Mouse (Mus musculus): ENCODE data around the gene Atp6v1g2. TPM values are rescaled to one million over a fixed set of nuclear protein-coding genes. Genes with fewer than 3 reads are reported as not detected.

The Atp6v1g2 gene
- polyA plus RNA-seq, 1 experiment from 2014 or later, result 10.0 TPM

DNA sequence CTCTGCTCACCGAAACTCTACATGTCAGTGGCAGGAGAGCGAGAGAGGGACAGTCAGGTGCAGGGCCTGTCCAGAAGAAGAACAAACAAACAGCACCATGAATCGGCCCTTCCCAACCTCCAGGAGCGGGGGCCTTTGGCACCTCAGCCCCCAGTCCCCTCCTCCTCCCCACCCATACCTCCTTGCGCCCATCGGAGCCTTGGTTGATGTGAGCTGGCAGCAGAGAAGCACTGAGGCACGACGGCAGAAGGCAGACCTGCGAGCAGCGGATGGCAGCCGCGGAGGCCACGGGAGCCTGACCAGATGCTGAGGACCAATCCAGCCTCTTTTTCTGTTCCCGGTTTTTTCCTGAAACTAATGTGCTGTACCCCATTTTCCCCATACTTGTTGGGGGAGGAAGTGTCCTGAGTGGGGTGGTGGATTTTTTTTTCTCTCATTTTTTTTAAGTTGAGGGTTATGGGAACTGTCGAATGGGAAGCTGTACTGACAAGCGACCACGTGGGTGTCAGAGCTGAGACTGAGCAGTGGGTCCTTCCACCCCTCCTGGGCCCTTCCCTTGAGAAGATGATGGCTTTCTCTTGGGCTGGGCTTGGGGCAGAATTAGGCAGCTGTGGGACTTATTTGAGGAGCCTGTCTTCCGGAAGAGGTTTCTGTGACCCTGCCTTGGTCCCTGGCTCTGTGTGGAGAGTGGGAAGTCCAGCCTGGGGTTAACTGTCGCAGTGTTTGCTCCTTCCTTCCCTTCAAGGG lies 16.2 kb downstream of the Atp6v1g2 start:
- Histone ChIP-seq H3K9me3 (replicated peaks) (no peaks in the 10 kb centered on the region), H3K27me3 (replicated peaks) (no peaks in the 10 kb centered on the region), H3K4me1 (replicated peaks) (peaks cover 19% of the 10 kb centered on the region), H3K9ac (no peak overlapping the region), H3K36me3 (peaks cover 96% of the 10 kb centered on the region), H3K4me2 (no peak overlapping the region), H3K4me3 (no peak overlapping the region), H3K27ac (ENCODE audit: poor library complexity, severe bottlenecking) (no peak overlapping the region)
- 94% methylated on average over 19 of the region's 19 CpGs for WGBS
- ATAC-seq (ENCODE audit: insufficient number of reproducible peaks, low FRiP score), result no peak

DNA sequence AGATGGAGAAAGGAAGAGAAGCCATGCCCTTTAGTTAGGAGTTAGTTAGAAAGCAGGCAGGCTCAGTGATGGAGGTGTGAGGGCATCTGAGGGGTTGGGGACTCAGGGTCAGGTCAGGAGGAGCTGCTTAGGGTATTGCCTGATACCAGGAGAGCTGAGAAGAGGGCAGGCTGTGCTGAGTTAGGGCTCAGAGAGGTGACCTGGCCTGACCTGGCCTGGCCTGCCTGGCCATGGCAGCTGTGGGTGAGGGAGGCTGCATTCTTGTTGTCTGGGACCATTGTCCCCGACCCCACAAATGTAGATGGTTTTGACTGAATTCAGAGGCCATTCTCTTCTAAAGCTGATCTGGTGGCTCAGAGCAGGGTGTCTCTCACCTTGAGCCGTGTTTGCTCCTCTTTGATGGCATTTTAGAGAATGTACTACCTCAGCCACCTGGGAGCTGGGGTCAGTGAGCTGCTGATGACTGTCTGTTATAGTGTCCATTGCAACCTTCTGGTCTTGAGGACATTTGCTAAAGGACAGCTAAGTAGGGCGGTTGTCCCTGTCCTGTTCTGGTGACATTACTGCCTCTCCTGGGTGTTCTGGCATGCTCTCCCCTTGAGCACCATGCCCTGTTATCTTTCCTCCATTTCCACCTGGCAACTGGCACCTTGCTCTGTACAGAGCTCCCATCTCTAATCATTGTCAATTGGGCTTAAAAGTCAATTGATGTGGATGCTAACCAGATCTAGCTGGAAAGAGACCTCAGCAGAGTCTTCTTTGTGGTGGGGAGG lies 17.1 kb downstream of the Atp6v1g2 start:
- ATAC-seq (ENCODE audit: insufficient number of reproducible peaks, low FRiP score), result no peak
- peaks cover 10% of the 10 kb centered on the region for H3K4me1 ChIP-seq (replicated peaks)
- H3K4me2 ChIP-seq, result no peak overlapping the region
- no peak overlapping the region for H3K27ac ChIP-seq (ENCODE audit: poor library complexity, severe bottlenecking)
- H3K9ac ChIP-seq, result no peak overlapping the region
- H3K4me3 ChIP-seq, result no peak overlapping the region
- no peaks in the 10 kb centered on the region for H3K27me3 ChIP-seq (replicated peaks)
- no peaks in the 10 kb centered on the region for H3K9me3 ChIP-seq (replicated peaks)
- 87% methylated on average over 3 of the region's 3 CpGs for WGBS
- peaks cover 86% of the 10 kb centered on the region for H3K36me3 ChIP-seq

DNA sequence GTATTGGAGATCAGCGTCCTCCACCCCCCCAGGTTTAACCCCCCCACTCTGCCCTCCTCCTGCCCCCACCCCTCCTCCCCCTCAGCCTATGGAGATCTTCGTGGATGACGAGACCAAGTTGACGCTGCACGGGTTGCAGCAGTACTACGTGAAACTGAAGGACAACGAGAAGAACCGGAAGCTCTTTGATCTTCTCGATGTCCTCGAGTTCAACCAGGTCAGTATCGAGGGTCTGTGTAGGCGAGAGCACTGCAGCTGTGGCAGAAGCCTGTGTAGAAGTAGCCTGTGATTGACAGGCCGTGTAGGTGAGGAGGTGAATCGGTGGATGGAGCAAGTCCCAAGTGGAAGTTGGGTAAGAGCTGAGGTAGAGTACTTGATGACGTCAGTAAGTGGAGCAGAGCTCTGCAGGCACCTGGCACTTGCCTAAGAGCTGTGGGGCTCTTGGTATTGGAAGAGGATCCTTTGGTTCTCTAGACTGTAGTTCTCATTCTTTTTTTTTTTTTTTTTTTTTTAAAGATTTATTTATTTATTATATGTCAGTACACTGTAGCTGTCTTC lies 17.8 kb downstream of the Atp6v1g2 start:
- no peak for ATAC-seq (ENCODE audit: insufficient number of reproducible peaks, low FRiP score)
- WGBS, result 80% methylated on average over 15 of the region's 15 CpGs

DNA sequence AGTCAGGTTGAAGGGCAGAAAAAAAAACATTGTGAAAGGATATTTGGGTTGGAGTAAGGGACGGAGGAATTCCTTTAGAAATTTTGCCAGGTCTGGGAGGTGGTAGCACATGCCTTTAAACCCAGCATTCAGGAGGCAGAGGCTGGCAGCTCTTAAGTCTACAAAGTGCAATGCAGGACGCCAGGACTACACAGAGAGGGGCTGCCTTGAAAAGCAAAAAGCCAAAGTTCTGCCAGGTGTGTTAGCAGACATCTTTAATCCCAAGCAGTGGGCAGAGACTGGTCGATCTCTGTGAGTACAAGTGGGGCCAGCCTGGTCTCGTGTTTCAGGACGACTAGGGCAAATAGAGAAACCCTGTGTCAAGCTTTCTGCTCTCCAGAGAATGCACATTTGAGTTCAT lies 18.5 kb downstream of the Atp6v1g2 start:
- ATAC-seq (ENCODE audit: insufficient number of reproducible peaks, low FRiP score), result no peak
- Histone ChIP-seq H3K27me3 (replicated peaks) (no peaks in the 10 kb centered on the region), H3K4me2 (no peak overlapping the region), H3K9me3 (replicated peaks) (no peaks in the 10 kb centered on the region), H3K27ac (ENCODE audit: poor library complexity, severe bottlenecking) (no peak overlapping the region), H3K9ac (no peak overlapping the region), H3K4me3 (no peak overlapping the region), H3K36me3 (peaks cover 72% of the 10 kb centered on the region), H3K4me1 (replicated peaks) (no peaks in the 10 kb centered on the region)
- 79% methylated on average over 5 of the region's 5 CpGs for WGBS

More for the DNA sequence above, 17.8 kb downstream of the Atp6v1g2 start:
- Histone ChIP-seq H3K4me1 (replicated peaks) (peaks cover 3% of the 10 kb centered on the region), H3K27ac (ENCODE audit: poor library complexity, severe bottlenecking) (no peak overlapping the region), H3K4me2 (no peak overlapping the region), H3K27me3 (replicated peaks) (no peaks in the 10 kb centered on the region), H3K9ac (no peak overlapping the region), H3K36me3 (peaks cover 79% of the 10 kb centered on the region), H3K4me3 (no peak overlapping the region), H3K9me3 (replicated peaks) (no peaks in the 10 kb centered on the region)

DNA sequence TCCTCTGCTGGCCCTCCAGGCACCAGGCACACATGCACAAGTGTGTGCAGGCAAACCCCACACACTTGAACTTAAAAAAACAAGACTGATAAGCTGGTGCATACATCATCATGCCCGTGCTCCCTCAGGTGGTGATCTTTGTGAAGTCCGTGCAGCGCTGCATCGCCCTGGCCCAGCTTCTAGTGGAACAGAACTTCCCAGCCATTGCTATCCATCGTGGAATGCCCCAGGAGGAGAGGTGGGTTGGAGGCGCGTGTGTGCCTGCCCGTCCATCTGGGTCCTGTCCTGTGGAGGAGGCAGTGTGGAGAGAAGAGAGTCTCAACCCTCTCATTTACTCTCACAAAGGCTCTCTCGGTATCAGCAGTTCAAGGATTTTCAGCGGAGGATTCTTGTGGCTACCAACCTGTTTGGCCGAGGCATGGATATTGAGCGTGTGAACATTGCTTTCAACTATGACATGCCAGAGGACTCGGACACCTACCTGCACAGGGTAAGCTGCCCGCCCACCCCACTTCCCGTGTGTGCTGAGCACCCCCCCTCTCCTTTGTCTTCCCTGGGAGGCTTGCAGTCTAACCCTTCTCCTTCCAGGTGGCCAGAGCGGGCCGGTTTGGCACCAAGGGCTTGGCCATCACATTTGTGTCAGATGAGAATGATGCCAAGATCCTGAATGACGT lies 19.3 kb downstream of the Atp6v1g2 start:
- no peak overlapping the region for H3K4me2 ChIP-seq
- 0 out of 2 replicates have a peak, but pooled peaks cover 3% of the 10 kb centered on the region for H3K27me3 ChIP-seq (replicated peaks)
- no peak overlapping the region for H3K27ac ChIP-seq (ENCODE audit: poor library complexity, severe bottlenecking)
- H3K4me1 ChIP-seq (replicated peaks), result 0 out of 2 replicates have a peak, but pooled peaks cover under 1% of the 10 kb centered on the region
- peaks cover 64% of the 10 kb centered on the region for H3K36me3 ChIP-seq
- no peak overlapping the region for H3K4me3 ChIP-seq
- 82% methylated on average over 18 of the region's 18 CpGs for WGBS
- no peak overlapping the region for H3K9ac ChIP-seq
- ATAC-seq (ENCODE audit: insufficient number of reproducible peaks, low FRiP score), result no peak
- H3K9me3 ChIP-seq (replicated peaks), result no peaks in the 10 kb centered on the region

DNA sequence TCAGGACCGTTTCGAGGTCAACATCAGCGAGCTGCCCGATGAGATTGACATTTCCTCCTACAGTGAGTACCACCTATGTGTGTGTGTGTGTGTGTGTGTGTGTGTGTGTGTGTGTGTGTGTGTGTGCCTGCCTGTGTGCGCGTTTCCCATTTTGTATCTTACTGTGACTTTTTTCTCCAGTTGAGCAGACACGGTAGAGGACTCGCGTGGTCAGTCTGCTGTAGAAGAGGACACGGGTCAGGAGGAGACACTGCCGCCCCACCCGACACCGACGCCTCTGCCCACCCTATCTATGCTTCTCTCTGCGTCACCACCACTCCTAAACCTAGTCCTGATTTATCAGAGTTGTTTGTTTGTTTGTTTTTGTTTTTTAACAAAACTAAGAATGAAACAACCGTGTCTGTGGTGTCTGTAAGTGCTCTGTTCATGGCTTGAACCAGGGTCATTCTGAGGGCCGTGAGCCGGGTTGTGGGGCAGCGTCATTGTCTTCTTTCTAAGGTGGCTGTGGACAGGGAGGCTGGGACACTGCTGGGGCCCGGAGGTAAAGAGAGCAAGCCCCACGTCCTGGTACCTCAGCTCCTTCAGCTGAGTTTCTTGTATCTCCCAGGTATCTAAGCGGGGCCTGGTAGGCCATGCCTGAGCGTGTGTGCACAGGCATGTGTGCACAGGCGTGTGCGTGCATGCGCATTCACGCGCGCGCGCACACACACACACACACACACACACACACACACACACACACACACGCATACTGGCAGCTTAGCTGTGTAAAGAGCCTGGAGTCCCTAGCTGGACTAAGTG lies 20.0 kb downstream of the Atp6v1g2 start:
- Histone ChIP-seq H3K27ac (ENCODE audit: poor library complexity, severe bottlenecking) (no peak overlapping the region), H3K4me3 (no peak overlapping the region), H3K36me3 (peaks cover 58% of the 10 kb centered on the region), H3K4me1 (replicated peaks) (0 out of 2 replicates have a peak, but pooled peaks cover 3% of the 10 kb centered on the region), H3K9ac (no peak overlapping the region), H3K27me3 (replicated peaks) (0 out of 2 replicates have a peak, but pooled peaks cover 3% of the 10 kb centered on the region), H3K9me3 (replicated peaks) (no peaks in the 10 kb centered on the region), H3K4me2 (no peak overlapping the region)
- no peak for ATAC-seq (ENCODE audit: insufficient number of reproducible peaks, low FRiP score)
- WGBS, result 89% methylated on average over 32 of the region's 32 CpGs

DNA sequence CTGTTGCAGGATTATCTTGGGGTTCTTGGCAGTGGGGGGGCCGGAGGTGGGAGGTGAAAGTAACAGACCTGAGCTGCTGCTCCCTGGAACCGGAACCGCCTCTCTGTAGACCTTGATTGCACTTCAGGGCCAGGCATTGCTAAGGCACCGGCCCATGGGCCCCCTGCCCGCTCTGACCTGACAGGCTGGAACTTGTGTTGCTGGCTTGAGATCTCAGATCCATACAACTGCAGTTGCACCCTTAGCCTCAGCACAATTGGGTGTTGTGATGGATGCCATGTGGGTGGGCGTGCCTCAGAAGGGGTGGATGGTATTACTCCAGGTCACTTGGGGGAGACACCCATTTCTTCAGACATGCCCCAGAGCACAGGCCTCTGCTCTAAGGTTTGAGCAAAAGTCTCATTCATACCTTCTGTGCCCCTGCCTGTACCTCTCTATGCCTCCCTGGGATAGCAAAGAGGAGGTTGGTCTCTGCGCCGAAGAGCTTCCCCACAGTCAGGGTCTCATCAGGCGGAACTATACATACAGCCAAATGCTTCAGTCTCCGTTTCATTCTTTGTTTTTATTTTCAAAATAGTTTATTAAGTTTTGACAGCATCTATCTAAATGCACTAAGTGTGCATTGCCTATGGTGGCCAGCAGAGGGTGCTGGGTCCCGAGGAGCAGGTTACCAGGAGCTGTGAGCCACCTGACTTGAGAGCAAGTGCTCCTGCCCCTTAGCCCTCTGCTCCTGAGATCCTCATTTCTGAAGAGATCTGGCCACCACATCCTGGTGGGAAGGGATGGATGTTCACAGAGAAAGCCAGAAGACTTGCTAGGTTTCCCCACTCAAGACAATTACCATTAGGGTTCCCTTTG lies 21.0 kb downstream of the Atp6v1g2 start:
- H3K27ac ChIP-seq (ENCODE audit: poor library complexity, severe bottlenecking), result no peak overlapping the region
- WGBS, result 59% methylated on average over 11 of the region's 11 CpGs
- ATAC-seq (ENCODE audit: insufficient number of reproducible peaks, low FRiP score), result no peak
- no peak overlapping the region for H3K9ac ChIP-seq
- no peaks in the 10 kb centered on the region for H3K9me3 ChIP-seq (replicated peaks)
- H3K27me3 ChIP-seq (replicated peaks), result peaks cover 3% of the 10 kb centered on the region; the same call in 1 of the 2 replicates
- H3K4me3 ChIP-seq, result no peak overlapping the region
- H3K4me2 ChIP-seq, result no peak overlapping the region
- 0 out of 2 replicates have a peak, but pooled peaks cover 3% of the 10 kb centered on the region for H3K4me1 ChIP-seq (replicated peaks)
- H3K36me3 ChIP-seq, result peaks cover 48% of the 10 kb centered on the region

DNA sequence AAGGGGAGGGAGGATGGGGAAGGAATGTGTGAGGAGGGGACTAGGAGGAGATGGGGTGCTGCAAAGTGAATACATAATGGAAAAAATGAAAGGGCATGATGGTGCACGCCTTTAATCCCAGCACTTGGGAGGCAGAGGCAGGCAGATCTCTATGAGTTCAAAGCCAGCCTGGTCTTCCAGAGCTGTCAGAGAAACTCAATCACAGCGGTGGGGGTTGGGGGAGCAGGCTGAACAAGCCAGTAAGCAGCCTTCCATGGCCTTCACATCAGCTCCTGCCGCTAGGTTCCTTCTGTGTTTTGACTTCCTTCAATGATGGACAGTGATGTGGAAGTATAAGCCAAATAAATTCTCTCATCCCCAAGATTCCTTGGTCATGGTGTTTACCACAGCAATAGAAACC lies 21.8 kb downstream of the Atp6v1g2 start:
- Histone ChIP-seq H3K27me3 (replicated peaks) (peaks cover 8% of the 10 kb centered on the region), H3K9ac (no peak overlapping the region), H3K9me3 (replicated peaks) (no peaks in the 10 kb centered on the region), H3K4me3 (no peak overlapping the region), H3K36me3 (peaks cover 40% of the 10 kb centered on the region), H3K27ac (ENCODE audit: poor library complexity, severe bottlenecking) (no peak overlapping the region), H3K4me2 (no peak overlapping the region), H3K4me1 (replicated peaks) (0 out of 2 replicates have a peak, but pooled peaks cover 3% of the 10 kb centered on the region)
- no peak for ATAC-seq (ENCODE audit: insufficient number of reproducible peaks, low FRiP score)
- 76% methylated on average over 3 of the region's 3 CpGs for WGBS

DNA sequence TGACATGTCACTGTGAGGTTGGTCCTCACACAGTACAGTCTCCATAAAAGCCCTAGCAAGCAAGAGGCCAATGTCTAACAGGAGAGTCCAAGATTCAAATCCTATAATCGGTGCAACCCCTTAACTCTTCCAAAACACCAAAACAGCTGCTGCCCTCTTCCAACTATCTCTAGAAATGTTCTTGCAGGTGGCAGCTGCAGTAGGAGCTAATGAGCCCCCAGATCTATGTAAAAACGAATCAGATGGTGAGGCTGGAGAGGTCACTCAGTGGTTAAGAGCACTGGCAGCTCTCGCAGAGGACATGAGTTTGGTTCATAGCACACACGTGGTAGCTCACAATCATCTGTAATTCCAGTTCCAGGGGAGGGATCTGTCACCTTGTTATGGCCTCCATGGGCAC lies 22.2 kb downstream of the Atp6v1g2 start:
- Histone ChIP-seq H3K4me2 (no peak overlapping the region), H3K27ac (ENCODE audit: poor library complexity, severe bottlenecking) (no peak overlapping the region), H3K9ac (no peak overlapping the region), H3K36me3 (peaks cover 36% of the 10 kb centered on the region), H3K4me3 (no peak overlapping the region), H3K27me3 (replicated peaks) (peaks cover 12% of the 10 kb centered on the region), H3K4me1 (replicated peaks) (0 out of 2 replicates have a peak, but pooled peaks cover 3% of the 10 kb centered on the region), H3K9me3 (replicated peaks) (no peaks in the 10 kb centered on the region)
- 57% methylated on average over 4 of the region's 4 CpGs for WGBS
- ATAC-seq (ENCODE audit: insufficient number of reproducible peaks, low FRiP score), result no peak

Data from heart, embryonic 12.5 days (tissue).